Mouse (Mus musculus): ENCODE results near the gene Git2. TPM values are rescaled to one million over a fixed set of nuclear protein-coding genes. Genes with fewer than 3 reads are reported as not detected.

Gene Git2
- polyA plus RNA-seq, 1 experiment from 2014 or later = 51.8 TPM

- Histone ChIP-seq H3K4me1 (ENCODE audit: insufficient read depth) (no peaks in the 10 kb centered on the region), H3K4me2 (no peak overlapping the region), H3K27me3 (ENCODE audit: insufficient read depth, low read length) (no peaks in the 10 kb centered on the region), H3K9me3 (ENCODE audit: low read depth, low read length) (no peaks in the 10 kb centered on the region), H3K27ac (ENCODE audit: low read depth) (no peak overlapping the region), H3K4me3 (ENCODE audit: low read depth, low read length) (no peak overlapping the region), H3K9ac (no peak overlapping the region), H3K36me3 (ENCODE audit: insufficient read depth) (peaks cover 82% of the 10 kb centered on the region)
- WGBS = 95% methylated on average over 4 of the region's 4 CpGs
- TF ChIP-seq CTCF (IDR thresholded peaks at IDR 0.05; ENCODE audit: low read depth) = no peak
- no peak for ATAC-seq (ENCODE audit: insufficient read depth)
- no peak for DNase-seq
Measured at GRCm38 (mm10) chr5:114746886-114747285, 28.4 kb downstream of the Git2 start.

- no peak for DNase-seq
- Histone ChIP-seq H3K4me2 (no peak overlapping the region), H3K9ac (no peak overlapping the region), H3K4me1 (ENCODE audit: insufficient read depth) (no peaks in the 10 kb centered on the region), H3K4me3 (ENCODE audit: low read depth, low read length) (no peak overlapping the region), H3K36me3 (ENCODE audit: insufficient read depth) (peaks cover 80% of the 10 kb centered on the region), H3K9me3 (ENCODE audit: low read depth, low read length) (no peaks in the 10 kb centered on the region), H3K27me3 (ENCODE audit: insufficient read depth, low read length) (no peaks in the 10 kb centered on the region), H3K27ac (ENCODE audit: low read depth) (no peak overlapping the region)
- no peak for TF ChIP-seq CTCF (IDR thresholded peaks at IDR 0.05; ENCODE audit: low read depth)
- WGBS = 80% methylated on average over 5 of the region's 5 CpGs
- no peak for ATAC-seq (ENCODE audit: insufficient read depth)
Measured at GRCm38 (mm10) chr5:114745581-114745980, 29.7 kb downstream of the Git2 start.

- no peak for TF ChIP-seq CTCF (IDR thresholded peaks at IDR 0.05; ENCODE audit: low read depth)
- no peak overlapping the region for H3K27ac ChIP-seq (ENCODE audit: low read depth)
- H3K4me3 ChIP-seq (ENCODE audit: low read depth, low read length) = no peak overlapping the region
- H3K36me3 ChIP-seq (ENCODE audit: insufficient read depth) = peaks cover 88% of the 10 kb centered on the region
- WGBS = 88% methylated on average over 8 of the region's 8 CpGs
- H3K27me3 ChIP-seq (ENCODE audit: insufficient read depth, low read length) = no peaks in the 10 kb centered on the region
- no peak for DNase-seq
- no peaks in the 10 kb centered on the region for H3K4me1 ChIP-seq (ENCODE audit: insufficient read depth)
- no peak overlapping the region for H3K9ac ChIP-seq
- no peak for ATAC-seq (ENCODE audit: insufficient read depth)
- no peak overlapping the region for H3K4me2 ChIP-seq
- no peaks in the 10 kb centered on the region for H3K9me3 ChIP-seq (ENCODE audit: low read depth, low read length)
Measured at GRCm38 (mm10) chr5:114743697-114744090, 31.6 kb downstream of the Git2 start.

GRCm38 (mm10) chr5:114742998-114743696 lies 32.2 kb downstream of the Git2 start:
- DNase-seq = no peak
- Histone ChIP-seq H3K4me2 (no peak overlapping the region), H3K27ac (ENCODE audit: low read depth) (no peak overlapping the region), H3K36me3 (ENCODE audit: insufficient read depth) (peaks cover 88% of the 10 kb centered on the region), H3K4me3 (ENCODE audit: low read depth, low read length) (no peak overlapping the region), H3K9ac (no peak overlapping the region), H3K27me3 (ENCODE audit: insufficient read depth, low read length) (no peaks in the 10 kb centered on the region), H3K4me1 (ENCODE audit: insufficient read depth) (no peaks in the 10 kb centered on the region), H3K9me3 (ENCODE audit: low read depth, low read length) (no peaks in the 10 kb centered on the region)
- WGBS = 88% methylated on average over 13 of the region's 13 CpGs
- TF ChIP-seq CTCF (IDR thresholded peaks at IDR 0.05; ENCODE audit: low read depth) = no peak
- no peak for ATAC-seq (ENCODE audit: insufficient read depth)

- no peaks in the 10 kb centered on the region for H3K4me1 ChIP-seq (ENCODE audit: insufficient read depth)
- H3K27me3 ChIP-seq (ENCODE audit: insufficient read depth, low read length) = no peaks in the 10 kb centered on the region
- no peak overlapping the region for H3K27ac ChIP-seq (ENCODE audit: low read depth)
- DNase-seq (no peak), ATAC-seq (ENCODE audit: insufficient read depth) (no peak)
- no peak for TF ChIP-seq CTCF (IDR thresholded peaks at IDR 0.05; ENCODE audit: low read depth)
- H3K9me3 ChIP-seq (ENCODE audit: low read depth, low read length) = no peaks in the 10 kb centered on the region
- H3K4me2 ChIP-seq = no peak overlapping the region
- no peak overlapping the region for H3K4me3 ChIP-seq (ENCODE audit: low read depth, low read length)
- 92% methylated on average over 10 of the region's 10 CpGs for WGBS
- H3K9ac ChIP-seq = no peak overlapping the region
- H3K36me3 ChIP-seq (ENCODE audit: insufficient read depth) = peaks cover 88% of the 10 kb centered on the region
Measured at GRCm38 (mm10) chr5:114742572-114742971, 32.7 kb downstream of the Git2 start.

- 67% methylated on average over 4 of the region's 4 CpGs for WGBS
- no peak for TF ChIP-seq CTCF (IDR thresholded peaks at IDR 0.05; ENCODE audit: low read depth)
- DNase-seq (no peak), ATAC-seq (ENCODE audit: insufficient read depth) (no peak)
- Histone ChIP-seq H3K9ac (no peak overlapping the region), H3K4me2 (no peak overlapping the region), H3K4me3 (ENCODE audit: low read depth, low read length) (no peak overlapping the region), H3K9me3 (ENCODE audit: low read depth, low read length) (no peaks in the 10 kb centered on the region), H3K27ac (ENCODE audit: low read depth) (no peak overlapping the region), H3K27me3 (ENCODE audit: insufficient read depth, low read length) (no peaks in the 10 kb centered on the region), H3K36me3 (ENCODE audit: insufficient read depth) (peaks cover 96% of the 10 kb centered on the region), H3K4me1 (ENCODE audit: insufficient read depth) (no peaks in the 10 kb centered on the region)
Measured at GRCm38 (mm10) chr5:114740595-114740994, 34.7 kb downstream of the Git2 start.

- ATAC-seq (ENCODE audit: insufficient read depth) (peak; percentile 72), DNase-seq (peak; percentile 73)
- TF ChIP-seq CTCF (IDR thresholded peaks at IDR 0.05; ENCODE audit: low read depth) = no peak
- Histone ChIP-seq H3K27me3 (ENCODE audit: insufficient read depth, low read length) (no peaks in the 10 kb centered on the region), H3K4me3 (ENCODE audit: low read depth, low read length) (no peak overlapping the region), H3K4me1 (ENCODE audit: insufficient read depth) (no peaks in the 10 kb centered on the region), H3K9me3 (ENCODE audit: low read depth, low read length) (no peaks in the 10 kb centered on the region), H3K27ac (ENCODE audit: low read depth) (0 out of 2 replicates have a peak overlapping the region, but pooled peaks have one; percentile 8), H3K36me3 (ENCODE audit: insufficient read depth) (peaks cover 90% of the 10 kb centered on the region), H3K4me2 (no peak overlapping the region), H3K9ac (no peak overlapping the region)
- 75% methylated on average over 12 of the region's 12 CpGs for WGBS
Measured at GRCm38 (mm10) chr5:114738707-114739241, 36.5 kb downstream of the Git2 start.

Data from lung, embryonic 14.5 days (tissue).